Mouse (Mus musculus): ENCODE data around the gene Cnnm2. TPM values are rescaled to one million over a fixed set of nuclear protein-coding genes. Genes with fewer than 3 reads are reported as not detected.
"Not testable (repeated sequence)": the region's sequence is repeated elsewhere in the genome, so short reads cannot be mapped to it uniquely, and the experiment has no call there.

Gene Cnnm2
- polyA plus RNA-seq, 1 experiment, result 28.9 TPM

GRCm38 (mm10) chr19:46766125-46766524 is 4.7 kb downstream of the Cnnm2 start:
- no peaks in the 10 kb centered on the region for H3K4me1 ChIP-seq (ENCODE audit: control insufficient read depth, insufficient read depth, low read length)
- no peak overlapping the region for H3K27ac ChIP-seq (ENCODE audit: insufficient read depth, low read length)
- H3K4me3 ChIP-seq (ENCODE audit: insufficient read depth, low read length), result peak overlapping the region; percentile 23; the same call in 1 of the 2 replicates
- TF ChIP-seq CTCF (IDR thresholded peaks at IDR 0.05; ENCODE audit: extremely low read depth, insufficient read depth, low read length) (no peak), POLR2A (IDR thresholded peaks at IDR 0.05; ENCODE audit: extremely low read depth, insufficient read depth, low read length) (no peak)

- no peak overlapping the region for H3K4me3 ChIP-seq (ENCODE audit: insufficient read depth, low read length)
- H3K27ac ChIP-seq (ENCODE audit: insufficient read depth, low read length), result no peak overlapping the region
- TF ChIP-seq POLR2A (IDR thresholded peaks at IDR 0.05; ENCODE audit: extremely low read depth, insufficient read depth, low read length), result no peak
- no peak for TF ChIP-seq CTCF (IDR thresholded peaks at IDR 0.05; ENCODE audit: extremely low read depth, insufficient read depth, low read length)
- no peaks in the 10 kb centered on the region; the same call in 1 of the 2 replicates for H3K4me1 ChIP-seq (ENCODE audit: control insufficient read depth, insufficient read depth, low read length)
Measured at GRCm38 (mm10) chr19:46769759-46770158, 8.4 kb downstream of the Cnnm2 start.

DNA sequence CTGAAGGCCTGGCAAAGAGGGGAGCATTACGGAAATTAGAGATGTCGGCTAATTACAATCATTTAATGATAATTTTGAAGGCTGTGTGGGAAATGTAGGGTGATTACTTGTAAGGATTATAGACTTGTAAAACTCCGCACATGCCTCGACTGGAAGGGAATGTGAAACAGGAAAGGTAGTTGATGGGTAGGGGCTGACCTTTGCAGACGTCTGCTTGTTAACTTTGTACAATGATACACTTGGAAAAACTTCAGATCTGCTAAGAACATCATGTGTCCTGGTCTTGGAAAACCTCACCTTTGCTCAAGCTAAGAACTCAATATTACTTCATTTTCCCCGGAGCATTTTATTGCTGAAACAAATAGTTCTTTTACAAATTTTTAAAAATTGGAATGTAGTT is 10.4 kb downstream of the Cnnm2 start:
- Histone ChIP-seq H3K4me1 (ENCODE audit: control insufficient read depth, insufficient read depth, low read length) (no peaks in the 10 kb centered on the region; the same call in 1 of the 2 replicates), H3K27ac (ENCODE audit: insufficient read depth, low read length) (no peak overlapping the region), H3K4me3 (ENCODE audit: insufficient read depth, low read length) (no peak overlapping the region)
- TF ChIP-seq CTCF (IDR thresholded peaks at IDR 0.05; ENCODE audit: extremely low read depth, insufficient read depth, low read length) (no peak), POLR2A (IDR thresholded peaks at IDR 0.05; ENCODE audit: extremely low read depth, insufficient read depth, low read length) (no peak)

- Histone ChIP-seq H3K27ac (ENCODE audit: insufficient read depth, low read length) (no peak overlapping the region), H3K4me1 (ENCODE audit: control insufficient read depth, insufficient read depth, low read length) (no peaks in the 10 kb centered on the region; the same call in 1 of the 2 replicates), H3K4me3 (ENCODE audit: insufficient read depth, low read length) (no peak overlapping the region)
- TF ChIP-seq CTCF (IDR thresholded peaks at IDR 0.05; ENCODE audit: extremely low read depth, insufficient read depth, low read length) (no peak), POLR2A (IDR thresholded peaks at IDR 0.05; ENCODE audit: extremely low read depth, insufficient read depth, low read length) (no peak)
Measured at GRCm38 (mm10) chr19:46776391-46776790, 15.0 kb downstream of the Cnnm2 start.

DNA sequence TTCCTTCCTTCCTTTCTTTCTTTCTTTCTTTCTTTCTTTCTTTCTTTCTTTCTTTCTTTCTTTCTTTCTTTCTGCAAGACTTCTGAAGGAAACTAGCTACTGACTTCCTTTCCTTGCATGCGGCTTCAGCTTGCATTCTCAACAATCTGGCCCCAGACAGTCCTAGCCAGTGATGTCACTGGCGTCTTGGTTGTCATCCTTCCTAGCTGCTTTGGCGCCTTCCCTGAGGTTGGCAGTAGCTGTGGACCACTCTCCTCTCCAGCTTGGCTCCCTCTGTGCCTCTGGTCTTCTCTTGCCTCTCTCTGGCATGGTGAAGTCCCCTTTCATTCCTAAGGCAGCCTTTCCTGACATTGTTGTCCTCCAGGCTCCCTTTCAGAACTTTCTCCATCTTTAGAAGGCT is 15.5 kb downstream of the Cnnm2 start:
- no peak overlapping the region for H3K4me3 ChIP-seq (ENCODE audit: insufficient read depth, low read length)
- TF ChIP-seq POLR2A (IDR thresholded peaks at IDR 0.05; ENCODE audit: extremely low read depth, insufficient read depth, low read length) (no peak), CTCF (IDR thresholded peaks at IDR 0.05; ENCODE audit: extremely low read depth, insufficient read depth, low read length) (no peak)
- H3K4me1 ChIP-seq (ENCODE audit: control insufficient read depth, insufficient read depth, low read length), result no peaks in the 10 kb centered on the region; the same call in 1 of the 2 replicates
- H3K27ac ChIP-seq (ENCODE audit: insufficient read depth, low read length), result no peak overlapping the region

DNA sequence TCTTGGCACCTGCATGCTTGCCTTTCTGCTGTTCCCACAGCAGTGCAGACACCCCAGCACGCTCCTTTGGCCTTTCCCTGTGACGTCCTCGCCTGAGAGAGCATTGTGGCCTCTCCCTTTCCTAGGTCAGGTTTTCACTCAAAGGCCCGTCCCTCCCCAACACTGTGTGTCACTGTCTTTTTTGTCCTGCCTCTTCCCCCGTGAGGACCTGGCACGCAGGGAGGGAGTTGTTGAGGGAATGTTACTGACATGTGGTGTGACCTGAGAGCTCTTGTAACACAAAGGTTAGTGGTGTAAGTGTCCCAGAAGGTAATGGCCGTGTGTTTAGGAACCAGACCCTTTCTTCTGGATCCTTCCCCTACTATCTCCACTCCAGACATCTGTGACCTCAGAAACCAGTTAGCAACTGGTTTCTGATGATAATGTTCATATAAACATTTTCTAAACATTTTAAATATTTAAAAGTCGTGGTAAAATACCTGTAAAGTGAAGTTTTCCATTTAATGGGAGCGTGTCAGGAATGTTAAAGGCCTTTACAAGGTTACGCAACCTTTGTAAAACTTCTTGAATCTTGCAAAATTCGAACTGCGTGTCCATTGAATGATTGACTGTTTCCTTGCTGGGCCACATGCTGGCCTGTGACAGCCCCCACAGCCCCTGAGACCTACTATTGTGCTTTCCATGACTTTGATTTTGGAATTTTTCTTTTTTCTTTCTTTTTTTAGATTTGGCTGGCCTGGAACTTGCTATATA is 16.7 kb downstream of the Cnnm2 start:
- no peak for TF ChIP-seq POLR2A (IDR thresholded peaks at IDR 0.05; ENCODE audit: extremely low read depth, insufficient read depth, low read length)
- no peak for TF ChIP-seq CTCF (IDR thresholded peaks at IDR 0.05; ENCODE audit: extremely low read depth, insufficient read depth, low read length)
- H3K4me3 ChIP-seq (ENCODE audit: insufficient read depth, low read length), result no peak overlapping the region
- no peak overlapping the region for H3K27ac ChIP-seq (ENCODE audit: insufficient read depth, low read length)
- H3K4me1 ChIP-seq (ENCODE audit: control insufficient read depth, insufficient read depth, low read length), result no peaks in the 10 kb centered on the region; the same call in 1 of the 2 replicates

DNA sequence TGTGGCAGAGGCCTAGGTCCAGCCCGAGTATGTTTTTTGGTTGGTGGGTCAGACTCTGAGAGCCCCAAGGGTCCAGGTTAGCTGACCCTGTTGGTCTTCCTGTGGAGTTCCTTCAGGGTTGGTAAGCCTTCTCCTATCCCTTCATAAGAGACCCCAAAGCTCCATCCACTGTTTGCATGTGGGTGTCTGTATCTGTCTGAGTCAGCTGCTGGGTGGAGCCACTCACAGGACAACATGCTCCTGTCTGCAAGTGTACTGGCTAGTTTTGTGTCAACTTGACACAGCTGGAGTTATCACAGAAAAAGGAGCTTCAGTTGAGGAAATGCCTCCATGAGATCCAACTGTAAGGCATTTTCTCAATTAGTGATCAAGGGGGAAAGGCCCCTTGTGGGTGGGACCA is 17.7 kb downstream of the Cnnm2 start:
- H3K4me3 ChIP-seq (ENCODE audit: insufficient read depth, low read length); H3K4me1 ChIP-seq (ENCODE audit: control insufficient read depth, insufficient read depth, low read length); H3K27ac ChIP-seq (ENCODE audit: insufficient read depth, low read length): not testable (repeated sequence)

DNA sequence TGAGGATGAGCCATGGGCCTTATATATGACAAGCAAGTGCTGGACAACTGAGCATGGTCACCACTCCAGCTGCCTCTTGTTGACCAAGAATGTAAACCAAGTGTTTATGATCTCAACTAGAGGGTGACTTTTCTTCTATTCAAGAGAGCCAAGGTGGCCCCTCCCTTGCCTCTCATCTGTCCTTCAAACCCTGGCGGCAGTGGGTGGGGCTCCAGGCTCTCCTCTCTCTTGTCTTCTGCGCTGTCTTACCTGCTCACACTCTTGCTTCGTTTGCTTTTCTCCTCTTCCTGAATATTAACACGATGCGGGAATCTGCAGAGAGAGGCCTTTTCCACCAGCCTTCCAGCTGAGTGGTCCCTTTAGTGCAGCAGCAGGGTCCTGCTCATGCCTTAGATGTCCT is 22.6 kb downstream of the Cnnm2 start:
- peaks cover 2% of the 10 kb centered on the region; the same call in 1 of the 2 replicates for H3K4me1 ChIP-seq (ENCODE audit: control insufficient read depth, insufficient read depth, low read length)
- H3K27ac ChIP-seq (ENCODE audit: insufficient read depth, low read length), result no peak overlapping the region
- H3K4me3 ChIP-seq (ENCODE audit: insufficient read depth, low read length), result no peak overlapping the region
- TF ChIP-seq CTCF (IDR thresholded peaks at IDR 0.05; ENCODE audit: extremely low read depth, insufficient read depth, low read length) (no peak), POLR2A (IDR thresholded peaks at IDR 0.05; ENCODE audit: extremely low read depth, insufficient read depth, low read length) (no peak)

DNA sequence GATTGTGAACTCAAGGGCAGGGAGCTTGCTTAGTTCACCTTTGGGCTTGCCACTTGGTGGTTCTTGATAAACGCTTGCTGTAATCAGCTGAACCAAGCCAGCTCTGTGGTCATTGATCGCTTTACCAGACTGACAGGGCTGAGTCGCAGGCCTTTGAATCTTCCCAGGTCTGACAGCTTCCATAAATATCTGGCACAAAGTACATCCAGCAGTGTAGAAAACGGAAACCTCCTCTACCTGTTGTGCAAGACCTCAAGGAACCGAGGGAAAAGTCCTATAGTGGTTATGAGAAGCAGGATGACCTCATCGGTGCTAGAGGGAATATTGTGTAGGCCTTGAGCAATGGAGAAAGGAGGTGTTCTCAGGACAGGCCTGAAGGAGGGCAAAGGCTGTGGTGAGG is 23.1 kb downstream of the Cnnm2 start:
- H3K27ac ChIP-seq (ENCODE audit: insufficient read depth, low read length), result no peak overlapping the region
- H3K4me3 ChIP-seq (ENCODE audit: insufficient read depth, low read length), result no peak overlapping the region
- no peak for TF ChIP-seq CTCF (IDR thresholded peaks at IDR 0.05; ENCODE audit: extremely low read depth, insufficient read depth, low read length)
- no peak for TF ChIP-seq POLR2A (IDR thresholded peaks at IDR 0.05; ENCODE audit: extremely low read depth, insufficient read depth, low read length)
- H3K4me1 ChIP-seq (ENCODE audit: control insufficient read depth, insufficient read depth, low read length), result peaks cover 4% of the 10 kb centered on the region

DNA sequence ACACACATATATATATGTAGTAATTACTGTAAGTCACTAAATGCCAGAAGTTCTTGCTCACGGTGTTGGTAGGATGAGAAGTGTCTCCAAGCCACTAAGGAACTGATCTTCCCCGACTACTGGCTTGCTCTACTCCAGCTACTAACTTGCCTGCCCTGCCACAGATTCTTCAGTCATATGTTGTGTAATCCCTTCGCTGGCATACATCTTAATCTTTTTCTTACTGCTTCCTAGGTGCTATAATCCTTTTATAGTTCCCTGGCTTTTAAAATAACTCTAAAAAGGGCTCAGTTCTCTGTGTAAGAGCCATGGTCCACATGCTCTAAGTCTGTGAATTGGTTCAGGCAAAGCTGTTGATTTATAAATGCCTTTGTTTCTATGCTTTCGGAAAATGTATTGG is 24.2 kb downstream of the Cnnm2 start:
- TF ChIP-seq CTCF (IDR thresholded peaks at IDR 0.05; ENCODE audit: extremely low read depth, insufficient read depth, low read length), result no peak
- no peak for TF ChIP-seq POLR2A (IDR thresholded peaks at IDR 0.05; ENCODE audit: extremely low read depth, insufficient read depth, low read length)
- Histone ChIP-seq H3K4me1 (ENCODE audit: control insufficient read depth, insufficient read depth, low read length) (peaks cover 6% of the 10 kb centered on the region), H3K27ac (ENCODE audit: insufficient read depth, low read length) (no peak overlapping the region), H3K4me3 (ENCODE audit: insufficient read depth, low read length) (no peak overlapping the region)

Data from cortical plate, adult 2 months (tissue).